Mouse (Mus musculus) neural tube, embryonic 14.5 days (tissue): ENCODE results near the gene Nadk. TPM values are rescaled to one million over a fixed set of nuclear protein-coding genes. Genes with fewer than 3 reads are reported as not detected.

ENCODE experiments used
- polyA plus RNA-seq: library from polyadenylated mRNA; unstranded; fragments of >200 nt; fragmentation: Nextera tagmentation; extraction: Ambion mirVana; gene quantifications from 2 replicates; pipeline ENCODE4 v1.2.1, GENCODE M21; 2014

Nadk gene
- polyA plus RNA-seq, 1 experiment from 2014 or later = 79.1 TPM

Other genes with a start within 250 kb of the Nadk start
- gene Prkcz, start 201.0 kb upstream of the Nadk start, polyA plus RNA-seq = 82.1 and 83.1 TPM in 2 replicates
- gene Gabrd, start 164.3 kb upstream of the Nadk start, polyA plus RNA-seq = 0.13 and 0.41 TPM in 2 replicates
- 4.5 and 4.8 TPM in 2 replicates for gene Cfap74, start 153.2 kb upstream of the Nadk start, polyA plus RNA-seq
- not detected in 2 replicates for gene Tmem52, start 93.3 kb upstream of the Nadk start, polyA plus RNA-seq
- 1,136 and 1,158 TPM in 2 replicates for gene Gnb1, start 71.0 kb upstream of the Nadk start, polyA plus RNA-seq
- gene Slc35e2, start 39.0 kb downstream of the Nadk start, polyA plus RNA-seq = 21.0 and 21.4 TPM in 2 replicates
- 46.7 and 54.1 TPM in 2 replicates for gene Cdk11b, start 62.5 kb downstream of the Nadk start, polyA plus RNA-seq
- not detected in 2 replicates for gene Gm10563, start 83.0 kb downstream of the Nadk start, polyA plus RNA-seq
- gene Mmp23, start 91.0 kb downstream of the Nadk start, polyA plus RNA-seq = 1.3 and 6.6 TPM in 2 replicates
- 35.5 and 36.8 TPM in 2 replicates for gene Mib2, start 106.8 kb downstream of the Nadk start, polyA plus RNA-seq
- 8.5 and 10.4 TPM in 2 replicates for gene Fndc10, start 132.0 kb downstream of the Nadk start, polyA plus RNA-seq
- 172 and 179 TPM in 2 replicates for gene Ssu72, start 142.4 kb downstream of the Nadk start, polyA plus RNA-seq
- gene Tmem240, start 172.4 kb downstream of the Nadk start, polyA plus RNA-seq = 6.8 and 9.6 TPM in 2 replicates
- 82.6 and 85.0 TPM in 2 replicates for gene Atad3a, start 198.7 kb downstream of the Nadk start, polyA plus RNA-seq
- gene Vwa1, start 212.3 kb downstream of the Nadk start, polyA plus RNA-seq = 17.4 and 23.1 TPM in 2 replicates
- gene Tmem88b, start 223.5 kb downstream of the Nadk start, polyA plus RNA-seq = 0.92 and 1.2 TPM in 2 replicates
- gene Ankrd65, start 228.1 kb downstream of the Nadk start, polyA plus RNA-seq = not detected in 2 replicates
- 258 and 275 TPM in 2 replicates for gene Mrpl20, start 240.5 kb downstream of the Nadk start, polyA plus RNA-seq